Mouse (Mus musculus) frontal cortex, adult (tissue): ENCODE results near the gene Ndfip2.

Experiments
- ATAC-seq: cut with Nextera tagmentation; 2 replicates; pipeline ENCODE4 v1.9.2; 2017; ENCODE audit warnings: mild to moderate bottlenecking, moderate library complexity, mixed read lengths; ENCODE audit not compliant: low TSS enrichment

Ndfip2 gene

GRCm38 (mm10) chr14:105287557-105287956 is 29.2 kb downstream of the Ndfip2 start:
- peak; percentile 56 for ATAC-seq

GRCm38 (mm10) chr14:105287972-105288371 is 29.6 kb downstream of the Ndfip2 start:
- no peak for ATAC-seq

- no peak for ATAC-seq
Observed at GRCm38 (mm10) chr14:105288529-105288928, 30.2 kb downstream of the Ndfip2 start.

DNA sequence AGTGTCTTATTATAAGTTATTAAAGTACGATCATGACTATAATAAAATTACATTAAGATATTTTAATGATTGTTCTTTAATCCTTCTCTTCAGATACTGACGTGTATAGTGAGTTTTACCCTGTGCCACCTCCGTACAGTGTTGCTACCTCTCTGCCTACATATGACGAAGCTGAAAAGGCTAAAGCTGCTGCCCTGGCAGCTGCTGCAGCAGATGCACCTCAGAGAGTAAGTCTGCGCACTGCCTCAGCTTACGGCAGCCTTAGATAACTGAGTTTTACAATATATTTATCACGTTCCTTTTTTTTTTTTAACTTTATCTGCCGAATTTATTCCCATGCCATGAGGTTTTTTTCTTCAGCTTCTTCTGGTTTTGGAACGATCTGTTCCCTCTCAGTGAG is 33.8 kb downstream of the Ndfip2 start:
- ATAC-seq = peak; percentile 65; the same call in 1 of the 2 replicates

DNA sequence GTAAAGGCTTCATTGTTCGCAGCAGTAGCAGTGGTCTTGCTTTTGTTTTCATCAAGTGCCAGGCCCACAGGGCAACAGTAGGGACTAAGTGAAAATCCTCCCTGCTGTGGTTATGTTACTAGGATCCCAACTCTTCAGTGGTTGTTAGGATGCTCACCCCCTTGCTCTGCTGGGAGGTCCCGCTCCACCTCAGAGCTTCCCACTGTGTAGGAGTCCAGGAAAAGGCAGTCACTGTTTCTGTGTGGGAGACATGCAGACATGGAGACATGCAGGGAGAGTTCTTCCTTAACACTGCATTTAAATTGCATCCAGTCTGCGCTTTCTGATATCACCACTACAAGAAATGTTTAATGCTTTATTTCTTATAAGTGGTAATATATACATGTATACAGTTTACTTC is 35.4 kb downstream of the Ndfip2 start:
- peak; percentile 83 for ATAC-seq

GRCm38 (mm10) chr14:105295820-105296582 is 37.6 kb downstream of the Ndfip2 start:
- no peak for ATAC-seq

- peak; percentile 82 for ATAC-seq
Observed at GRCm38 (mm10) chr14:105299744-105300255, 41.4 kb downstream of the Ndfip2 start.

DNA sequence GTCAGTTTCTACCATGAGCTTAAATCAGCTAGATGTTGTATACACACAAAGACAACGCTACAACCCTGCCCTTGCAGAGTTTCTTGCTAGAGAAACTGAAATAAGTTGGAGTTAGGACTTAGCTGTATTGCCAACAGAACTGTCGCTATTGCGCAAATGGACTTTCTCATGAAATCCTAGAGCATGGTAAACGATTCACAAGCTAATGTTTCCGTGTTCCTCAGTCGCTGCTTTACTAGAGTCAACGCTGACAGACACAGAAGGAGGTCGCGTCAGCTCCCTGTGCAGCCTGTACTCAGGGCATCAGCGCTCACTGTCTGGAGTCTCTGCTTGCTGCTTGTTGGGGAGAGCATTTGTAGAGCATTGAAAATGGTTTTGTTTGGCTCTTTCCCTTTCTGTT is 42.2 kb downstream of the Ndfip2 start:
- peak; percentile 62 for ATAC-seq

DNA sequence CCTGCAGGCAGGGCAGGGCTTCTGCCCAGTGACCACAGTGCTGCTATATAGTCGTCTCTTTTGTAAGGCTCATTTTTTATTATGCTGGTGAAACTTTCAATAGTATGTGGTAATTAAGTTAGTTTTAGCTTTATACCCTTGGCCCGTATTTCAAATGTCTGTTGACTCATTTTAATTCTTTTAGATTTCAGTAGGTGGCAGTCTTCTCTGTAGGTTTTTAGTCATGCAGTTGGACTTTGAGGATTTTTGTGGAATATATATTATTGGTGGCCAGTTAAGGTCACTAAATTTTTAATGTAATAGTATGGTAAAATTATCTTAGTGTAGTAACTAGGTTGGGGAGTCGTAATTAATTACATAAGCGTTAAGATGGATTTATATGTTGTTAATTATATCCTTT is 44.3 kb downstream of the Ndfip2 start:
- ATAC-seq = peak; percentile 39; the same call in 1 of the 2 replicates

DNA sequence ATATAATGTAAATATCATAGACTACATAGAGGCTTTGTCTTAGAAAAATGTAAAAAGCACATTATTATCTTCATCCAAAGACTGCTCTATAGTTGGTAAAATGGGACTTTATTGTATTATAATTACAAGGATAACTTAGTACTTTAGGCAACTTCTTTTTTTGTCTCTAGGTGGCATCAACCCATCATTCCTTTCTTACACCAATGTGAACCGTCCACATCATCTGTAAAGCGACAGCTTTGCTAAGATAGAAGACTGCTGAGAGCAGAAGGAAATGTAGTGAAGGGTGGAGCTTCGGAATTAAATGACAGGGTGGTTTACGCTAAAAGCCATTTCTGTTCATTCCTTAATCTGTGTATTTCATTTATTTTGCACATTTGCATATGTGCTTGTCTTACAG is 49.3 kb downstream of the Ndfip2 start:
- ATAC-seq = peak; percentile 54; the same call in 1 of the 2 replicates

GRCm38 (mm10) chr14:105312366-105312765 is 54.0 kb downstream of the Ndfip2 start:
- ATAC-seq = no peak

DNA sequence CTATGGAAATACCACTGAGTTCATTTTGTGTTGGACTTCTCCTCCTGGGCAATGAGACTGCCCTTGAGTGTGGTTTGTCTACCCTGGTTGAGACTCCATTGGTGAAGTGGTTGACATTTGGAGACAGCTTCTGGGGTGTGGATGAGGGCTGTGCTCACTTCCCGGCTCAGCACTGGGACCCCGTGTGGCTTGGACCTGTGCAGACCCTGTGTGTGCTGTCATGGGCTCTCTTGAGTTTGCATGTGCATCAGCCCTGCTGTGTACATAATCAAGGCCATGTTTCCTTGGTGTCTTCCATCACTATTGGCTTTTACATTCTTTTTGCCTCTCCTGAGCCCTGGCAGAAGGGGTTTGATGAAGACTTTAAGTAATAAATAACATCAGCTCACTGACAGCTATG is 54.6 kb downstream of the Ndfip2 start:
- ATAC-seq = no peak

GRCm38 (mm10) chr14:105313877-105314276 is 55.5 kb downstream of the Ndfip2 start:
- ATAC-seq = peak; percentile 79

DNA sequence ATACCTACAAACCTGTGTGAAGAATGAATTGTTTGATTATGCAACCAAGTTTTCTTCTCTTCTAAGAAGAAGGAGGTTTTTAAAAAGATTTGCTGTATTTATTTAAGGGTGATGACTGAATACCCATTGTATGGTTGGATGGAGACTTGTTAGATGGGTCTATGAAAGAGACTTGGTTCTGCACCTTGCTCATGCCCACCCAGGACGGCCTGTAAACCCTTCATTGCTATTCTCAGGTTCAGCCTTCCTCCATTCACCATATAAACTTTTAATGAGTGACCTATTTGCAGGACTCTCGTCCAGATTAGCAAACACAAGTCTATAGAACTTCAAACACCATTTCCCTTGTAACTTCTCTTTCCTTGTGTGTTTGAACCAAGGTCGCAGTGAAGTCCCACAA is 63.3 kb downstream of the Ndfip2 start:
- ATAC-seq = no peak

- ATAC-seq = no peak
Observed at GRCm38 (mm10) chr14:105322829-105323228, 64.5 kb downstream of the Ndfip2 start.

DNA sequence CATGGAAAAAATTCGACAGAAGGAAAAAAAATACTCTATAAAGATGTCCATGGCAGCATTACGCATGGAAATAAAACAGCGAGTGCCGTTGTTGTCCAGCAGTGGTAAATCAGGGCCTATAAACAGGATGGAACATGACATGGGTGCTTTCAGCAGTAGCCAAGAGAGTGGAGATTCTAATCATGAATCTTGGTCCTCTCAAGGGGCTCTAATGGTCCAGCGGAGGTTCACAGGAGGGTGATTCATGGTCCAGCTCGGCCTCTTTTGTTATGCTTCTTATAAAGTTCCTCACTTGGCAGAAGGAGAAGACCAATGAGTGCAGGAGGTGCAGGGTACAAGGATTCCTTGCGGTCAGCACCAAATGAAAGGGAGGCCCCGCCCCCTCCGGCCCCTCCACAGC is 65.1 kb downstream of the Ndfip2 start:
- no peak for ATAC-seq

DNA sequence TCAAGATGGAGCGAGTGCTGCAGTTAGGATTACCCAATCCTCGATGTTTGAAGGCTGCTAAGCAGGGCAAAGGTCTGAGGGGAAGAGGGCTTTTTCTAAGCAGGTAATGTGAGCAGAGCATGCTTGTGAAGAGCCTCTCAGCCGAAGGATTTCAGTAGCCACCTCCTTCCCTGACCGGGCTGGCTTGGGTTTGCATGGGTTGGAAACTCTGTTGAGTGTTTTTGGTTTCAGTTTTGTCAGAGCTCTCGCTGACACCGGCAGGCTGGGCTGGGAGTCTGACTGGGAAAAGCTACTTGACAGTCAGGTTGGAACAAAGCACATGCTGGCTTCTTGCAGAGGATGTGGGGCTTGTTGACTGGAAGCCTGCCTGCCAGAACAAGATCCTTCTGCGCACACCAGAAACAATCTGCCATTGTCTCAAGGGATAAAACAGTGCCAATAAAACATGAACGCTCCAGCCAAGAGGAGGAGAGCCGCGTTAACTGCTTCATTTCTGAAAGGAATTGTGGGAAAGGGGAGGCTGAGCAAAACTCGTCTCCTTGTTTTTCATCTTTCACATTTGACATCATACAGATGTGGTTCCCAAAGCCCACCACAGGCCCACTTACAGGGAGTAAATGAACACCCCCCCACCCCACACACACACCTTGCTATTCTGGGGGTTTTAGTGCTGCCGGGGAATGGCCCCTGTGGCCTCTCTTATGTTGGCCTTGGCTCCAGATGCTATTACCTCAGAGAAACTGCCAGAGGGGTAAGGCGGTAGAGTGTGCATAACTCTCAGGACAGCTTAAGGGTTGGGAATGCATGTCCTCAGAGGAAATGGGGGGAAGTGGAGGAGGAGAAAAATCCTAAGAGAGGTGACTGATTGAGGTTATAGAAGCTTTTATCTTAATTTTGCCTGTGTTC is 70.3 kb downstream of the Ndfip2 start:
- peak; percentile 89 for ATAC-seq

GRCm38 (mm10) chr14:105333475-105334094 is 75.2 kb downstream of the Ndfip2 start:
- ATAC-seq = peak; percentile 88

DNA sequence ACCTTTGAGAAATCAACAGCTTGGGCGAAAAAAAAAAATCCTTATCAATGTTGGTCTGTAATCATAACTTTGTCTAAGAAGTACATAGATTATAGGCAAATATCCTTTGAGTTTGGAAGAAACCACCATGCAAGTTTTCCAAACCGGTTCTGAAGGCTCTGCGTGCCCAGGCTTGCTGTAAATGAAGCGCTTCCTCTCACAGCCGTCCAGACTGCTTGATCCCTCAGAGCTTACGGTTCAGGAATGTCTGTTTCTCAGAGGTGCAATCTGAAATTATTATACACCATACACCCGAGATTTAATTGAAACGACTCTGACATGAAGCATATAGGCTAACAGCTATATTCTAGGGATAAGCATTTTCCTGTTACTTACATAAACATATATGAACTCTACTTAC is 83.4 kb downstream of the Ndfip2 start:
- ATAC-seq = no peak

- no peak for ATAC-seq
Observed at GRCm38 (mm10) chr14:105354121-105354520, 95.7 kb downstream of the Ndfip2 start.
